Mouse (Mus musculus) Muller cell, postnatal 12 days (primary cell): ENCODE data around the gene Gp9.

Experiments
- DNase-seq: peaks from one replicate; pipeline ENCODE4 v3.0.0-alpha.2; 2015; ENCODE audit errors: inconsistent ontology term

Gene Gp9

DNA sequence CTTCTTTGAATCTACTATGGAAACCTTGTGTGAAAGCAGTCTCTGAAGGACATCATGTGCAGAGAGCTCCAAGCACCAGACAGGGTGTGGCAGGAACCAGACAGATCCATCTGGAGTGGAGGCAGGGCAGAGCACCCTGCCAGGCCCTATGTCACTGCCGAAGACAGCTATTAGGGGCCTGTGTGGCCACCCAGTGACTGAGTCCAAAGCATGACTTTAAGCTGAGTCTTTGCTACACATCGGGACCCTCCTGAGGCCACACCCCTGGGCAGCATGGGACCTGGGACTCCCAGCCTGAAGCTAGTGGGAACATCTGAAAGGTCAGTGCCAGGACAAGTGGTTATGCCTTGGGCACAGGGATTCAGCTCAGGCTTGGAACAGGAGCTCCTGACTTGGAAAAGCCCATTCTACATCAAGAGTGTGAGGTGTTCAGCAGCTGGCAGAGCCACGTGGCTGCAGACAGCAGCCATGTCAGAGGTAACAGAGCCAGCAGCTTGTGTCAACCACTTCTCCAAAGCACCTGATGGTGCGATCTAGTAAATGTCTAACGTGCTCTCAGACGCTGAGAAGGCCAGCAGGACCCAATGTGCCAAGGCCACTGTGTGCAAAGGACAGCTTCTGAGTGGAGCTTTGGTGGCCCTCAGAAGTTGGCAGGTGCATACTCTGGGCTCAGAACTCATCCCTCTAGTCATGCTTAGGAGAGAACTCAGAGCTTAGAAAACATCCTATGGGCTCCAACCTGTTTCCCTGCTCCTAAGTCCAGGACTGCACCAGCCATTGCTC lies 9.4 kb downstream of the Gp9 start:
- no peak for DNase-seq

- no peak for DNase-seq
Observed at GRCm38 (mm10) chr6:87788266-87788895, 10.5 kb downstream of the Gp9 start.

- peak; percentile 20 for DNase-seq
Observed at GRCm38 (mm10) chr6:87788896-87789587, 11.2 kb downstream of the Gp9 start.

- no peak for DNase-seq
Observed at GRCm38 (mm10) chr6:87789791-87790190, 11.9 kb downstream of the Gp9 start.

- DNase-seq: no peak
Observed at GRCm38 (mm10) chr6:87790779-87791480, 13.1 kb downstream of the Gp9 start.

GRCm38 (mm10) chr6:87791826-87792225 lies 14.0 kb downstream of the Gp9 start:
- no peak for DNase-seq

DNA sequence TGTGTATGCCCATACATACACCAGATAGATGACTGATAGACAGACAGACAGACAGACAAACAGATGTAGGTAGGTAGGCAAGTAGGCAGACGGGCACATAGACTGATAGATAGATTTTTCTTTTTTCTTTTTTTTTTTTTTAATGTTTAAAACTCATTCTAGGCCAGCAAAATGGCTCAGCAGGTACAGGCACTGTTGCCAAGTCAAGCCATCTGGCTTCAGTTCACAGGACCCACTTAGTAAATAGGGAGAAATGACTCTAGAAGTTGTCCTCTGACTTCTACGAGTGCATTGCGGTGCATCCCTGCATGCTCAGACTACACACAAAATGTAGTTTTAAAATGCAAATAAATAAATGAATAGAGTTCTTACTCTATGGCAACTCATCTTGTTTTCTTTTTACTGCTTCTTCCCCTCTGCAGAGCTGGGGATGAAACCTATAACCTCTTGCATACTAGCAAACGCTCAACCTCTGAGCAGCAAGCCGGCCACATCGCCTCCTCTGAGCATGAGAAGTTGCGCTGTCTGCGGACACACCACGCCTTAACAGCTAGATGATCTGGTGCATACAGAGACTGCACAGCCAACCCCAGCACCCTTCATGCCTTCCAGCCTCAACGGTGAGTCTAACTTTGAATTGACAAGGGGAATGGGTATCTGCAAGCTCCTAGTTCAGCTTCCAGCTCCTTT lies 16.1 kb downstream of the Gp9 start:
- DNase-seq: no peak

- no peak for DNase-seq
Observed at GRCm38 (mm10) chr6:87795385-87796150, 17.7 kb downstream of the Gp9 start.

DNA sequence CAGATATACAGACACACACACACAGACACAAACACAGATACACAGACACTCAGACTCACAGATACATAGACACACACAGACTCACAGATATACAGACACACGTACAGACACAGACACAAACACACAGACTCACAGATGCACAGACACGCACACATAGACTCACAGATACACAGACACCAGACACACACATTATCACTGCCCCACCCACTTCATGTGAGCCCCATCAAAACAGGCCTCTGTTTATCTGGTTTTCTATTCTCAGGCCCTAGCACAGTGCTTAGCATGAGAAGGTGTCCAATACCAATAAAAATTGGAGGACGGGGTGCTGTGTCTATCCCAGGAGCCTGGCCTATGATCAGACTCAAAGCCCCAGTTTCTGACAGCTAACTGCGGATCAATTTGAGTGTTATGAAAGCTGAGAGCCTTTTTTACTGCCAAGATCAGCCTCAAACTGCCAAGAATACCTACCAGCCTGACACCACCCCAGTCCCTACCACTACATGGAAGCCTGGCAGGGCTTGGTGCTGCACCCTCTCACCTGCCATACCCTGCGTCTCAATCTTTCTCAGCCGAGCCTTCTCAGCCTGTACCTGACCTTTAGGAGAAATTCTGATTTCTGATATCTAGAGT lies 18.5 kb downstream of the Gp9 start:
- DNase-seq: no peak

- DNase-seq: no peak
Observed at GRCm38 (mm10) chr6:87797321-87797720, 19.4 kb downstream of the Gp9 start.

DNA sequence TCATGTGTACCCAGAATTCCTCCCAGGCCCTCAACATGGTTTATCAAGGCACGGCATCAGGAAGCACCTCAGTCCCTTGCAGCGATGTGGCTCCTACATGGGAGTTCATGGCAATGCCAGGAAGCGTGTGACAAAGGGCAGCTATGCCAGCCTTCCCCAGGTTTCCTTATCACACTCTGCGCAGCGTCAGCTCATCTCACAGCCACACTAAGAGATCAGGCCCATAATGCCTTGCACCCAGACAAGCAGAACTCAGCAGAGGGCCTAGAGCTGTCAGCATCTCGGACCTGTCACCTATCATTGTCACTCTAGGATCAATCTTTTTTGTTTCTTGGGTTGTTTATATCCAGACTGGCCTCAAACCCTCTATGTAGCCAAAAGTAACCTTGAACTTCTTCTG lies 21.7 kb downstream of the Gp9 start:
- no peak for DNase-seq

- no peak for DNase-seq
Observed at GRCm38 (mm10) chr6:87802462-87802861, 24.6 kb downstream of the Gp9 start.

DNA sequence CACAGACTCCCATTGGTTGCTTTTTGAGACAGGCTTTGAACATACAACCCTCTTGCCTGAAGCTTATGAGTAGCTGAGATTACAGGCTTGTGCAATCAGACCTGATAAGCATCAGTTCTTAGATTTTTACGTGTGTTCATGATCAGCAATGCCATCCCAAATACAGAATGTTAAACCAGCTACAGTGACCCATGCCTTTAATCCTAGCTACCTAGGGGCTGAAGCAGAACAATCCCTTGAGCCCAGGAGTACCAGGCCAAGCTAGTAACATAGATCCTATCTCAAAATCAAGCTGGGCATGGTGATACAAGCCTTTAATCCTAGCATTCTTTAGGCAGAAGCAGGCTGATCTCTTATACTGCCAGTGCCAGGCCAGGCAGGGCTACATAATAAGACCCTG lies 26.2 kb downstream of the Gp9 start:
- DNase-seq: no peak

DNA sequence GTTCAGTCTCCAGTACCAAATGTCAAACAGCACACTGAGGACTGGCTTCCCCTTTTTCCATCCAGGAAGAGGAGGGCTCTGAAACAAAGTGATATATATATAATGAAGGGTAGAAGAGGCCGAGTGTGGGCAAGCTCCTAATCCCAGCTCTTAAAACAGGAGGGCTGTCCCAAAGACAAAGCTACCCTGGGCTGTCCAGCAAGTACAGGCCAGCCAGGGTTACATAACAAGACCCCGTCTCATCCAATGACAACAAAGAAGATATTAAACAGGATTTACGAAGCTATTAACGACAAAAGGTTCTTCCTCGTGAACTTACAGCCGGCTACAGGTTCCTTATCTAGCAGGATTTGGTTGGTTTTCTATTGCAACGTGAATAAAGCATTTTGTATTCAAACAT lies 27.0 kb downstream of the Gp9 start:
- no peak for DNase-seq

DNA sequence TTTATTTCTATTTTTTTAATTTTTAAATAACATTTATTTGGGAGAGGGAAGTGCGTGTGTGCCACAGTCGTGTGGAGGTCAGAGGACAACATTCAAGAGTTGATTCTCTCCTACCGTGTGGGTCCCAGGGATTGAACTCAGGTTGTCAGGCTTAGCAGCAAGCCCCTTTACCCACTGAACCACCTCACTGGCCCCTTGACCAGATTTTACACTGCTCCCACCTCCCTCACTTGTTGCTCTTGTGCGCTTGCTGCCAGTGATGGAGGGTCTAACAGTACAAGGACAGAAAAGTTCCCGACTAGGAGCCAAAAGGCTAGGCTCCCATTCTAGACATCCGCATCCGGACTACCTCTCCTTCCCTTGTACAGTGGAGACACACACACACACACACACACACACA lies 27.6 kb downstream of the Gp9 start:
- no peak for DNase-seq

DNA sequence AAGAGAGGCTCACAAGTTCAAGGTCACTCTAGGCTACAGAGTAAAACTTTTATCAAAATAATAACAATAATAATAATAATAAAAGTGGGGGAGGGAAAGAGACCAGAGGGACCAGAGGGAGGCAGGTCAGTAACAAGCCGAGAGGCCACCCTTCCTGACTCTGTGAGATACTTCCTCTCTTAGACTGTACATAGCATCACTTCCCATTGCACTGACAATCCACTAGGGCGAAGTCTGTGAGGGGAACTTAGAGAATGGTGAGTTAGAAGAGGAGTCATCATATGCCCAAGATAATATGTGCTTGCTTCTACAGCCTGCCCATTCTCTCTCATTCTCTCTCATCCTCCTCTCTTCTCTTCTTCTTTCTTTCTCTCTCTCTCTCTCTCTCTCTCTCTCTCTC lies 28.2 kb downstream of the Gp9 start:
- no peak for DNase-seq

- DNase-seq: no peak
Observed at GRCm38 (mm10) chr6:87806857-87807256, 29.0 kb downstream of the Gp9 start.

- no peak for DNase-seq
Observed at GRCm38 (mm10) chr6:87807735-87808440, 30.0 kb downstream of the Gp9 start.

DNA sequence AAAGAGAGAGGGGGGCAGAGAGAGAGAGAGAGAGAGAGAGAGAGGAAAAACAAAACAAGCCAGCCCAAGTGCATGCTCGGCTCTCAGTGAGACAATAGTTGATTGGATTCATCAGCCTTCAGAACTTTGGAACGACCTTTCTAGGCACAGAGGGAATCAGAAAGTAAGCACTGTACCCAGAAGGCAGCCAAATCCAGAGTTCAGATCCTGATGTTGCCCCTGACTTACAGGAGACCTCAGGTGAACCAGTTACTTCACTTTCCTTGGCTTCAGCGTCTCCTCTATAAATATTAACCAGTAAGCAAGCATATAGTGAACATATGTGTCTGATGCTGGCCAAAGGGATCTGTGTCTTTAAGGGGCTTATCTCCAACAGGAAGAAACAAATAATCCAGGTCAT lies 30.6 kb downstream of the Gp9 start:
- no peak for DNase-seq

- no peak for DNase-seq
Observed at GRCm38 (mm10) chr6:87809144-87809543, 31.3 kb downstream of the Gp9 start.
